Mouse (Mus musculus): ENCODE data around the gene Runx3.

DNA sequence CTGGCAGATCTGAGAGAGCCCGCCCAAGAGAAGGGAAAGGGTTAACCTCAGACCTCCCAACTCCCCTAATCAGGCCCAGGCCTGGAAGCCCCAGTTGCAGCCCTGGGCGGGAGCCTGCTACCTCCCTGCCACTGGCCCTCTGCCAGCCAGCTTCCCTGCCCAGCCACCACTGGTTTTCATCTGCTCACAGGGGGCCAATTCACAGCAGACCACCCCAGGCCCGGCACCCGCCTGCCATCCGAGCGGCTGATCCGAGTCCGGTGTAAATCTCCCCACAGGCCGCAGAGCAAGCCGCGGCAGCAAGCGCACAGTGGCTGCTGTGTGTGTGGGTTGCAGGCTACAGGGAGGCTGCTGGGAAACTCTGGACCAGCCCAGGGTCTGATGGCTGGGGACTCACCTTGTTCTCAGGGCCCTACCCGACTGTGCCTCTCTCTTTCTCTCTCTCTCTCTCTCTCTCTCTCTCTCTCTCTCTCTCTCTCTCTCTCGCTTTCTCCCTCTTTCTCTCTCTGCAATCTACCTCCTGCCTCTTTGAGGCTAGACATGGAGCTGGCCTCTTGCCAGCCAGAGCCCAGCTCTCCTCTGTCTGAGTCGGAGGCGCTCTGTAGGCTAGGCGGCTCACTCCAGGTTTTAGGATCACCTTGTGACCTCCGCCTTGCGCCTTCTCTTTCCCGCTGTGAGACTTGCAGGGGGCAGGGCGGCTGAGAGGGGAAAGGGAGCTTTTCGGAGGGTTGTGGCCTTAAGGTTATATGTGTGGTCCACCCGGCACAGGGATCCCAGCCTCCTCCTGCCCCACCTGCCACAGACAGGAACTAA lies 46.2 kb downstream of the Runx3 start:
- TF ChIP-seq POLR2A (IDR thresholded peaks at IDR 0.05; ENCODE audit: control insufficient read depth, low read depth, low read length): no peak
- no peak for TF ChIP-seq CTCF (IDR thresholded peaks at IDR 0.05; ENCODE audit: control insufficient read depth, insufficient read depth, insufficient replicate concordance, low read depth, low read length)

All from testis, adult 2 months (tissue).